Mouse (Mus musculus): ENCODE measurements around the gene Camta2. TPM values are rescaled to one million over a fixed set of nuclear protein-coding genes. Genes with fewer than 3 reads are reported as not detected.

Camta2 gene
- total and polyA plus RNA-seq, 3 experiments: 1.0 to 17.0 (median 4.9) TPM

- no peak for TF ChIP-seq E2F4 (IDR thresholded peaks at IDR 0.05; ENCODE audit: insufficient replicate concordance, low read depth, low read length)
- no peak for TF ChIP-seq ZC3H11A (IDR thresholded peaks at IDR 0.05; ENCODE audit: low read depth, low read length)
- TF ChIP-seq TCF12 (IDR thresholded peaks at IDR 0.05; ENCODE audit: low read depth, low read length): no peak
- H3K36me3 ChIP-seq (replicated peaks in 1 of 2; ENCODE audit: control insufficient read depth in 1 of 2, insufficient read depth in 1 of 2, low read length in 1 of 2): peaks cover 66 to 92% of the 10 kb centered on the region in 2 experiments
- H3K4me3 ChIP-seq (replicated peaks in 1 of 3; ENCODE audit: low read depth in 2 of 3, low read length in 2 of 3, poor library complexity in 1 of 3): no peak overlapping the region
- H3K9me3 ChIP-seq (replicated peaks; ENCODE audit: low read length): no peaks in the 10 kb centered on the region
- no peak for DNase-seq (ENCODE audit: extremely low read depth)
- H3K9ac ChIP-seq (ENCODE audit: insufficient read depth, low read depth): no peak overlapping the region
- peaks cover 0 to 55% of the 10 kb centered on the region in 2 experiments for H3K4me1 ChIP-seq (ENCODE audit: control insufficient read depth in 1 of 2, insufficient read depth in 2 of 2)
- no peak overlapping the region for H3K27ac ChIP-seq (ENCODE audit: insufficient read depth, low read depth)
- H3K27me3 ChIP-seq (replicated peaks): no peaks in the 10 kb centered on the region
- no peaks in the 10 kb centered on the region for H3K79me2 ChIP-seq (replicated peaks; ENCODE audit: control insufficient read depth, extremely low read depth, insufficient read depth, poor library complexity, severe bottlenecking)
- in situ Hi-C loops (cut with MboI; ENCODE audit: low pct_ligation_motif_present, low pct_unique_long_range_greater_than_20kb, low sequenced_read_pairs): no loop called here
- no peak overlapping the region for H3K4me2 ChIP-seq (ENCODE audit: insufficient read depth, low read depth, poor library complexity, severe bottlenecking)
- dilution Hi-C loops (cut with MboI; ENCODE audit: extremely low pct_ligation_motif_present, extremely low pct_unique_long_range_greater_than_20kb, low sequenced_read_pairs): no loop called here
Observed at GRCm38 (mm10) chr11:70679361-70679760, 8.5 kb downstream of the Camta2 start.

- no peaks in the 10 kb centered on the region for H3K27me3 ChIP-seq (replicated peaks)
- in situ Hi-C loops (cut with MboI; ENCODE audit: low pct_ligation_motif_present, low pct_unique_long_range_greater_than_20kb, low sequenced_read_pairs): no loop called here
- no peaks in the 10 kb centered on the region for H3K9me3 ChIP-seq (replicated peaks; ENCODE audit: low read length)
- no peak for DNase-seq (ENCODE audit: extremely low read depth)
- no peak overlapping the region for H3K27ac ChIP-seq (ENCODE audit: insufficient read depth, low read depth)
- H3K4me1 ChIP-seq (ENCODE audit: control insufficient read depth in 1 of 2, insufficient read depth in 2 of 2): peaks cover 0 to 47% of the 10 kb centered on the region in 2 experiments
- no peak overlapping the region for H3K4me2 ChIP-seq (ENCODE audit: insufficient read depth, low read depth, poor library complexity, severe bottlenecking)
- no peaks in the 10 kb centered on the region for H3K79me2 ChIP-seq (replicated peaks; ENCODE audit: control insufficient read depth, extremely low read depth, insufficient read depth, poor library complexity, severe bottlenecking)
- no peak overlapping the region for H3K9ac ChIP-seq (ENCODE audit: insufficient read depth, low read depth)
- dilution Hi-C loops (cut with MboI; ENCODE audit: extremely low pct_ligation_motif_present, extremely low pct_unique_long_range_greater_than_20kb, low sequenced_read_pairs): no loop called here
- TF ChIP-seq KAT2A (IDR thresholded peaks at IDR 0.05; ENCODE audit: insufficient replicate concordance, low read length) (no peak), SMC3 (IDR thresholded peaks at IDR 0.05; ENCODE audit: low read depth, low read length) (no peak), CHD1 (IDR thresholded peaks at IDR 0.05; ENCODE audit: low read depth, low read length) (no peak), ETS1 (conservative IDR thresholded peaks at IDR 0.05; ENCODE audit: low read depth, low read length) (no peak)
- peaks cover 64 to 92% of the 10 kb centered on the region in 2 experiments for H3K36me3 ChIP-seq (replicated peaks in 1 of 2; ENCODE audit: control insufficient read depth in 1 of 2, insufficient read depth in 1 of 2, low read length in 1 of 2)
- H3K4me3 ChIP-seq (replicated peaks in 1 of 3; ENCODE audit: low read depth in 2 of 3, low read length in 2 of 3, poor library complexity in 1 of 3): no peak overlapping the region
Observed at GRCm38 (mm10) chr11:70678576-70678975, 9.3 kb downstream of the Camta2 start.

GRCm38 (mm10) chr11:70678092-70678491 is 9.8 kb downstream of the Camta2 start:
- peaks cover 62 to 89% of the 10 kb centered on the region in 2 experiments for H3K36me3 ChIP-seq (replicated peaks in 1 of 2; ENCODE audit: control insufficient read depth in 1 of 2, insufficient read depth in 1 of 2, low read length in 1 of 2)
- H3K4me2 ChIP-seq (ENCODE audit: insufficient read depth, low read depth, poor library complexity, severe bottlenecking): no peak overlapping the region
- no peaks in the 10 kb centered on the region for H3K9me3 ChIP-seq (replicated peaks; ENCODE audit: low read length)
- no peak for DNase-seq (ENCODE audit: extremely low read depth)
- no peak overlapping the region for H3K27ac ChIP-seq (ENCODE audit: insufficient read depth, low read depth)
- dilution Hi-C loops (cut with MboI; ENCODE audit: extremely low pct_ligation_motif_present, extremely low pct_unique_long_range_greater_than_20kb, low sequenced_read_pairs): no loop called here
- in situ Hi-C loops (cut with MboI; ENCODE audit: low pct_ligation_motif_present, low pct_unique_long_range_greater_than_20kb, low sequenced_read_pairs): no loop called here
- peaks cover 0 to 42% of the 10 kb centered on the region in 2 experiments; a peak in 3 of 4 replicates for H3K4me1 ChIP-seq (ENCODE audit: control insufficient read depth in 1 of 2, insufficient read depth in 2 of 2)
- H3K4me3 ChIP-seq (replicated peaks in 1 of 3; ENCODE audit: low read depth in 2 of 3, low read length in 2 of 3, poor library complexity in 1 of 3): no peak overlapping the region
- H3K9ac ChIP-seq (ENCODE audit: insufficient read depth, low read depth): no peak overlapping the region
- TF ChIP-seq GABPA (IDR thresholded peaks at IDR 0.05; ENCODE audit: insufficient replicate concordance, low read depth, low read length): no peak
- no peak for TF ChIP-seq BHLHE40 (IDR thresholded peaks at IDR 0.05; ENCODE audit: low read depth, low read length)
- TF ChIP-seq CHD1 (IDR thresholded peaks at IDR 0.05; ENCODE audit: low read depth, low read length): no peak
- TF ChIP-seq CHD2 (IDR thresholded peaks at IDR 0.05; ENCODE audit: low read length): no peak
- TF ChIP-seq EP300 (IDR thresholded peaks at IDR 0.05; ENCODE audit: low read length): no peak
- TF ChIP-seq NELFE (IDR thresholded peaks at IDR 0.05; ENCODE audit: low read depth, low read length): no peak
- TF ChIP-seq KAT2A (IDR thresholded peaks at IDR 0.05; ENCODE audit: insufficient replicate concordance, low read length): no peak
- TF ChIP-seq MAFK (IDR thresholded peaks at IDR 0.05; ENCODE audit: insufficient replicate concordance, low read length): no peak
- TF ChIP-seq POLR2AphosphoS2 (IDR thresholded peaks at IDR 0.05; ENCODE audit: low read depth, low read length): no peak
- no peak for TF ChIP-seq IRF4 (IDR thresholded peaks at IDR 0.05; ENCODE audit: low read depth, low read length)
- TF ChIP-seq ZC3H11A (IDR thresholded peaks at IDR 0.05; ENCODE audit: low read depth, low read length): no peak
- no peak for TF ChIP-seq SMC3 (IDR thresholded peaks at IDR 0.05; ENCODE audit: low read depth, low read length)
- TF ChIP-seq RAD21 (IDR thresholded peaks at IDR 0.05; ENCODE audit: low read depth, low read length): no peak
- TF ChIP-seq NRF1 (IDR thresholded peaks at IDR 0.05; ENCODE audit: low read depth, low read length): no peak
- TF ChIP-seq SIN3A (IDR thresholded peaks at IDR 0.05; ENCODE audit: low read length): no peak
- no peak for TF ChIP-seq POLR2A (IDR thresholded peaks at IDR 0.05; ENCODE audit: low read depth, low read length)
- no peak for TF ChIP-seq MEF2A (IDR thresholded peaks at IDR 0.05; ENCODE audit: borderline replicate concordance, low read depth, low read length)
- TF ChIP-seq JUND (conservative IDR thresholded peaks at IDR 0.05; ENCODE audit: low read depth, low read length): no peak
- no peak for TF ChIP-seq UBTF (IDR thresholded peaks at IDR 0.05; ENCODE audit: low read depth, low read length)
- no peaks in the 10 kb centered on the region for H3K79me2 ChIP-seq (replicated peaks; ENCODE audit: control insufficient read depth, extremely low read depth, insufficient read depth, poor library complexity, severe bottlenecking)
- no peaks in the 10 kb centered on the region for H3K27me3 ChIP-seq (replicated peaks)

Data from CH12.LX (cell line).